Mouse (Mus musculus) Muller cell, postnatal 12 days (primary cell): ENCODE results near the gene Ptpn4.

Experiments
- DNase-seq: peaks from one replicate; pipeline ENCODE4 v3.0.0-alpha.2; 2015; ENCODE audit errors: inconsistent ontology term

The Ptpn4 gene

DNA sequence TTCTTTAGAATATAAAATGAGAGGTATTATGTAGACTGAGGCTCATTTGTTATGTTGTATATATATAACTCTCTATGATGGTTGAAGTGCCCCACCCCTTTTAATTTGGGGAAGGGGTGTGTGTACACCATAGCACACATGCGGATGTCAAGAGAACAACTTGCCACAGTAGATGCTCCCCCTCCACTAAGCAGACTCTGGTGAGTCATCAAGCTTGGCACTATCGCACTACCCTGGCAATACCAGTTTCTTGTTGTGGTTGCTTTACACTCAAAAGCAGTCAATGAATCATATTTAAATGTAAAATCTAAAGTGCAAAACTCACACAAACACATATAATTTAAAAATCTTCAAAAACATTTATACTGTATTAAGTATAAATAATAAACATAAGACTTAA lies 31.4 kb downstream of the Ptpn4 start:
- no peak for DNase-seq

DNA sequence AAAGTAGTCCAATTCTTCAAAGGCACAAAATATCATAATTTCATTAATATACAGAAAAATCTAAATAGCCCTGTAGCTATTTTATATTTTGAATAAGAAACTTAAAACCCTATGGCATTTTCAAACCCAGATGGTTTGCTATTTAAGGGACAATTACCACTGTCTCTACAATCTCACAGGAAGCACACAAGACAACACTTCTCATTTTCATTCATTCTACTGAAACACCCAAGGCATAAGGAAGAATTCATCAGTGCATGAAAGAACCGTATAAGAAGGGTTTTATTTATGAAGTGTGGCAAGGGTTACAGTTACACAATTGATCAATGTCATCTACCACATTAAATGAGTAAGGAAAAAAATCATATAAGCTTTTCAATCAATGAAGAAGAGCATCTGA lies 32.8 kb downstream of the Ptpn4 start:
- no peak for DNase-seq

DNA sequence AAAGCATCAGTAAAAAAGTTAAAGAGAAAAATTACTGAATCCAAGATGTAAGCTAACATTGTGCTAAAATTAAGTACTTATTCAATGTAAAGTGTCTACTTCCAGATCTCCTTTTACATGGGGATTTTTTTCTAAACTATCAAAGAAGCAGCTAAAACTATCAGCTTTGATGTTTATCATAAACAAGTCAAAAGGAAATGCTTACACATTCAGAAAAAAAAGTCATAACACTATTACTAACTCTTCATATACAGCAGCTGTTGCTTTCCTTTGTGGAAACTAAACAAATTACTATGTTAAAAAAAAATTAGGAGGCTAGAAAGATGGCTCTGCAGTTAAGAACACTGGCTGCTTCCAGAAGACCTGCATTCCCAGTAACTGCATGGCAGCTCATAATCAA lies 42.2 kb downstream of the Ptpn4 start:
- no peak for DNase-seq

DNA sequence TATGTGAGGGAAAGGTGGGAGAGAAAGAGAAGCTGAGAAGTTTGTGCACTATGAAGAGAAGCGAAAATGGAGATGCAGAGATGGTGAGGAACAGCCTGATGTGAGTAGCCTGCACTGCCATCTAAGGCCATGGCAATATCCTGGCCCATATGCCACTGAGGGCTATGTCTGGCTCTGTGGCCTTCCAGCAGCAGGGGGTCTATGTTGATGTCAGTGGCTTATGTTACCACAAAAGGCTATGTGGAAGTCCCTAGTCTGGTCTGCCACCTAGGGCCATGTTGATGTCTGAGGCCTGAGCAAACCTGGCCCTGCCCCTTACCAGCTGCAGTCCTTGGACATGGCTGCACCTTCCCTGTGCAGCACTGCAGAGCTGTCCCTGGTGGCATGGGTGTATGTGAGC lies 43.1 kb downstream of the Ptpn4 start:
- DNase-seq, result no peak

DNA sequence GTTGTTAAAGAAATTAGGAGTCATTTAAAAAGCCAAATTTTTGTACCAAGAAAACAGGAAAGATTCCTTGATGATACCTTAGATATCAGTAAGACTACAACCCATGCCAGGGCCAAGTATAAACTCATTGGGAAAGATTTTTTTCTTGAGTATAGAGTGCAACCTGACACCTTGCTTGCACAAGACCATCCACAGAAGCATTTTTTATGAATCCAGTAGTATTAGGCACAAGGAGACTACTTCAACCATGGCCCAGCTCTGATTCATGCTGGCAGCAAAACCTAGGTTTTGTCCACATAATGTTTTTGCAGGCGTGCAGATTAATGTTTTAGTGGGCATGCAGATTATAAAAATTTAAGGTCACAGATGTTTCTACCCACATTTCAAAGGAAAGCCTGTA lies 46.8 kb downstream of the Ptpn4 start:
- DNase-seq, result no peak

DNA sequence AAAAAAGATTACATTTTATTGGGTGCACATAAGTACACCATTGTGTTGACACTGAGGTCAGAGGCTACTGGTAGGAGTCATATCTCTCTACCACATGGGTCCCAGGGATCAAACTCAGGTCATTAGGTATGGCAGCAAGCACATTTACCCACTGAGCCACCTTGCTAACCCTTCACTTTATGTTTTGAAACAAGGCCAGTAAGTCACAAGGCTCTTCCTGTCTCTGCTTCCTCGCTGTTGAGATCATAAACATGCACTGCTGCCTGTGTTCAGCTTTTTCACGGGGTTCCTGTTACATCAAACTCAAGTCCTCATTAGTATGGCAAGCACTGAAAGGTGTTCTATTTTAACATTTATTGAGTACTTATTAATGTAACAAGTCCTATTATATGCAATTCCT lies 61.5 kb downstream of the Ptpn4 start:
- DNase-seq, result no peak

DNA sequence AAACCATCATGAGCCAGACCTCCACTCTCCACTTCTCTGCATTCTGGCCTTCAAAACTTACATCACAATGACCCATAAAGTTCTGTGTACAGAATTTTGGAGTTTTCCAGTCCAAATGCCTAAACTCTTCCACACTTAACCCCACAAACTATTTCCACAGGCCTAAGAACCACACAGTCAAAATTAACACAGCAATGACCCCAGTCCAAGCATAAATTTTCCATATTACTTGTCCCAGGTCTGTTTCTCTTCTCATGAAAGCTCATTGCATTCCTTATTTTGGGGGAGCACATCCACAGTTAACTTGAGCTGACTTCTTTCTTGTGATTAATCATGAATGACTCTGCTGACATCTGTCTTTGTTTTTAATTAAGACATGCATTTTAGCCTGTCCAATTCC lies 101.7 kb downstream of the Ptpn4 start:
- no peak for DNase-seq

DNA sequence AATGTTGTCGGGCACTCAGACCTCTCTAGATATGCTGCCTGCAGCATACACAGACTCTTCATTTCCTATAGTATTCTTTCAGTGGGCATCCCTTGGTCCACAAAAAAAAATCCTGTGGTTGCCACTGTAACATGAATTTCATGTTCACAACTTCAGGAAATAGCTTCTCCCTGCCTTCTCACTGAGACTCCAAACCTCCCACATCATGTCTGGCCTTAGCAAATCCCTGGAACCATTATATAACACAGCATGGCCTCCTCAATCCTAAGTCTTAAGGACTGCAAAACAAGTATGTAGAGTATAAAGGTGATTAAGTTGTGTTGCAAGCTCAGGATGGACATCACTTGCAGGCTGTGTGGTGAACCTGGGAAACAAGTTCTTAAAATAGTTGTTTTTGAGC lies 102.6 kb downstream of the Ptpn4 start:
- DNase-seq, result no peak

DNA sequence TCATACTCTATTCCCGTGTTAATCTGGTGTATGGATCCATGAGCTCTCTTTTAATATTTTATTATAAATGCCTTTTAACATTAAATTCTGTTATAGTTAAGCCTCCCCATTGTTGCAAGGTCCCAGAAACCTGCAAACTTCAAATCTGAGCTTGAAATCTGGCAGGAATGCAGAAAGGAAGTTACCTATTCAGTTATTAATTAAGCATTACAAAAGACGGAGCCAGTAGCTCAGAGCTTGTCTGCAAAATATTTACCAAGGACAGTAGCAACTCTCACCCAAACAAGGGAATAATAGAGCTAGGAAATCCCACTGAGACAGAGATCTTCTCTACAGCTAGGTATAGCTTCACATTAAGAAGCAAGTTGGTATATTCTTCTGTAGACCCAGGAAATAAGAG lies 106.2 kb downstream of the Ptpn4 start:
- no peak for DNase-seq

DNA sequence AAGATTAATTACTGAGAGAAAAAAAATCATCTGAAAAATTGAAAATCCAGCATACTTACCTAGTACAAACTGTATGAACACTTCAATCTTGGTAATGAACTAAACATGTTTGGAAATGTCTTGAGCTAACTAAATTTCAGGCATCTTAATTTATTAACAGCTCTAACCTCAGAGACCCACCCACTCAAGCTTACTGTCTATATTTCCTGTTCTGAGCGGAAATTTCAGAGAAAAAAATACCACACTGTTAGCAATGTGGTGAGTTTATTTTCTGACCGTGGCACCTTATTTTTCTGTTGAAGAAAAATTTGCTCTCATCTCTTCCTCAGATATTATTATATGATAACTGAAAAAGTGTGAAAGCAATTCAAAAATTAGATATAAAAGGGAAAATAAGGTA lies 124.4 kb downstream of the Ptpn4 start:
- no peak for DNase-seq

DNA sequence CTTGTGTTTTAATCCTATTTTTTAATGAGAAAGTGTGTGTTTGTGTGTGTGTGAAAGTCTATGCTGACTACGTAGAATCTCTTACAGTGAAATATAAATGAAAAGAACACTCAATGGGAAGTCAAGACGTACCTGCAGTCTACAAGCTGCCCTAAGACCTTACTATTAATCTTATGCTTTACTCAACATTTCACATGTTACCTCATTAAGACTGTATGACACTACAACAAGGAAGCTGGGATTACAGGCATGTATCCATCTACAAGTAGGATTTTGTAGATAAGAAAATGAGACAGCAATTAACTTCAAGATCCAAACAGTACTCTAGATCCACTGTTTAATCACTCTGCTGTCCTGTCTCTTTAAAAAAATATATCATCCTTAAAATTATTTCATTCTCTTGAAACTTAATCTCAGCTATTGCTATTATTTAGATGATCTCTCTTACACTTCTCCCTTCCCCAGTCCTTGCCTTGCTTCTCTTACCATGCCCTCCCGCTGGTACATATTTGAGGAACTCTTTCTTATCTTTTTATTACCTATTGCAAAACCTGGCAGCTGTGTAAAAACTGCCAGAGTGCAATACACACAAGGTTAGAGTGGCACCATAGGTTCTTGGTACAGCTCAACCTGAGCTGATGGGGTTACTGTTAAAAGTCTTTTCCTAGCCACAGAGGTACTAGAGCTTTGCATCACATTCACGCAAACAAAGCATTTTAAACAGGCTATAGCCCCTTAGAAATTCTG lies 130.8 kb downstream of the Ptpn4 start:
- DNase-seq, result no peak

DNA sequence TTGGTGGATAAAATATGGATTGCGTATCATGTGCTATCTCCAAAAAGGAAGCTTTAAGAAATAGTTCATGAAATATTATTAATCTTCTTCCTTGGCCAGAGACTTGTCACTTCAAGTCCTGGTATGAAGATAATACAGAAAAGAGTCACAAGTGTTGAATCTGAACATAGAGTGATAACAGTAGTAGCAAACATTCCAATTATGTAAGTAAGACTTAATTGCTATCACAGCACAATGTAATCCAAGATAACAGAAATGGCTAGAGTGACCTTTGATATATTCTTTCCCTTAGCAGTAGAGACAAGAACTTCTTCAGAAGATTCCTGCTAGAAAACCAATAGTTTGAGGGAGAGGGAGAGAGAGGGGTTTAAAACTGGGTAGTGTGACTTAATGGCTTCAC lies 140.6 kb downstream of the Ptpn4 start:
- DNase-seq, result no peak

DNA sequence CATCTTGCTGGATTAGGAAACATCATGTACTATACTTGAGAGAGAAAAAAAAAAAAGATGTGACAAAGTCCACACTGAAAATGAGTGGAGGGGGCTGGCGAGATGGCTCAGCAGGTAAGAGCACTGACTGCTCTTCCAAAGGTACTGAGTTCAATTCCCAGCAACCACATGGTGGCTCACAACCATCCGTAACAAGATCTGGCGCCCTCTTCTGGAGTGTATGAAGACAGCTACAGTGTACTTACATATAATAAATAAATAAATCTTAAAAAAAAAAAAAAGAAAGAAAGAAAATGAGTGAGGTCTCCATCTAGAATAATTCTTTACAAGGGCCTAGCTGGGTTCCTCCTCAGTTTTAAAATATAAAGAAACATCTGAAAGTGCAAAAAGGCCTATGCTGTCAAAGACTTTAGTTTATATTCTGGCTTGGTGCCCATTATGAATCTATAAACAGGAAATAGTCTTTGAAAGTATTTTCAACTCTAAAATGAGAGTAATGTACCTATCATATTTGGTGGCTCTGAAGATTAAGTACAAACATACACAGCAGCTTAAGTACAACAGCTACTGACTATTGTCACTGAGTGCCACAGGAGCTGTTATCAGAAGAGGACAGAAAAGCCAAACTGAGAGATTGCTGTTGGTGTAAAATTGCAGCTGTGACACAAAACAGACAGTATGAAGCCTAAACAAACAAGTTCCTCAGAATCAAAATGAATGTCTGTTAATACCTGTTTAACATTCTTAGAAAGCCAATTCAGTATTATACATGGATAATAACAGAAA lies 151.4 kb downstream of the Ptpn4 start:
- no peak for DNase-seq

DNA sequence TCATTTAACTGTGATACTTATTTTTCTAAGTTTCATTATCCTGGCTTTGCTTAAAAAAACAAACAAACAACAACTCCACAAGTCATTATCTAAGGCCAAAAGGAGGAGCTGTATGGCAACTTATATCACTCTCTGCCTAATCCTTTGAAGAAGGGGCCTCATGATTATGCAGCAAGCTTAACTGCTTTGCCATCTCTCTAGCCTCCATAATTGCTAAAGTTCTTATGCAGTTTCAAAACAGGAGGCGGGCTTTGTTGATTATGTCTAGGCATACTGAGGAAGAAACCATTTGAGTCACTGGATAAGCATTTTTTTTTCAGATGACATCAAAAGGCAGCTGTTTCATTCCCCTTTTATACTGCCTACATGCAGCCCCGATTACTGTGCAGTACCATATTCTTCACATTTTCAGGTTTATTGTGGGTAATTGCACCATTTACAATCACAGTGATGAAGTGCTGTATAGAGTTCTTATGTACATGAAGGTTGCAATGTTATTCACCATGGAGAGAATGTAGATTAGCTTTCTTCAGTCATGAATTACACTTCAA lies 155.7 kb downstream of the Ptpn4 start:
- DNase-seq, result no peak

DNA sequence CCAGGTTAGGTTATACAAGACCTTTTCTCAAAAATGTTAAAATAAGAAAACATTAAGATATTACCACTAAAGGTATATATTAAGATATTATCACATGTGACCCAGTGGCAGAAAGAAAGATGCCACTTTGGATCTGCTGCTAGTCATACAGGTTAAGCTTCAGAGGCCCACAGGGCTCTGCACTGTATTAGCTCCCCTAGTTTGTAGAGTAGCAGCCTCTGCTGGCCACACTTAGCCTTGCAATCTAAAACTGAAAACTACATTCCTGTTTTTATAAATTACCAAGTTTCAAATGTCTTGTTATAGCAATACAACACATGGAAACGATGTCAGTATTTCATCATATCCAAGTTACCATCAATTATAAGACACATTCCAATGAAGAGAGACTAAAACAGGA lies 162.4 kb downstream of the Ptpn4 start:
- peak; percentile 19 for DNase-seq

DNA sequence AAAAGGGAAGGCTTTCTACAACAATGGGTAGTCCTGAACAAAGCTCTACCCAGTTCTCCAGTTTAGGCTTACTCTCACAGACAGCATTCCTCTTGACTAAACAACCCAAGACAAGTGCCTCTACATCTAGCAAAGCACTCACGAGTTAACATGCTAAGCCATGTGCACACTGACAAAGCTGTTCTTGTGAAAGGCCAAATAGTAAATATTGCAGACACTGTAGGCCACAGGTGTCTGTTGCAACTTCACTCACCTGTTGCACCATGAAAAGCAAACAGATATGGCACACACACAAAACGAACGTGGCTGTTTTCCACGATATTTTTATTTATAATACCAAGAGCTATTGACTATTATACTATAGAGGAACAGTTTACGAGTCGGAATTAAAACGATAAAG lies 170.5 kb downstream of the Ptpn4 start:
- no peak for DNase-seq

DNA sequence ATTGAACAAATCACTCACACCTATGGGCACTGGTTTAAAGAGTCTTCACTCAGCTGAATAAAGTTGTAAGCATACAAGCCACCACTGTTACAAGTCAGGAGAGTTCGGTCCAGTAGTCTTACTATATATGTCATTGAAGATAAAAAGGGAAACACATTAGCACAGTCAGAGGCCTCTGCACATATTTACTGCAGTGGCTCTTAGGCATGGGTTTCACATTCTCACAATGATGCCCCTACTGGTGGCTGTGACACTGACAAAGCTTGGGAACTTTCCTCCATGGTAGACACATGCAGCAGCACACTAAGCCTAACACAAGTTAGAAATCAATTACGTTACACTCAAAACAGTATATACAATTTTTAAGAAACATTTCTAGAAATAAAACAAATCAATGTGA lies 183.1 kb downstream of the Ptpn4 start:
- no peak for DNase-seq

DNA sequence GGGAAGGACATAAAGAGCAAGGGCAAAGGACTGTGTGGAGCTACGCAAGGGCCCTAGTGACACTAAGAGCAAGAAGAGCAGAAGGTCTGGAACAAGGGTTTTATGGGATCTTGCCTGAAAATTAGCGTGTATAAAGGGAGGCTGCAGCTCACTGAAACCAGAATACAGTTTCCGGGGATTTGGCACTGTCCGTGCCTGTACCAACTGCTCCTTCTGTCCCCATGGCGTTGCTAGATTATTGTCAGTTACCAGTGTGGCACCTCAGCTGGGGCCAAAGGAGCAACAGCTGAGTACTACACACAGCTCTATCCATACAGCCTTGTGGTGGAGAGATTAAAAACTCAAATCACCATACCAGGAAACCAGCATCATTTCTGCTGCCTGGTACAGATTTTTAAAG lies 187.0 kb downstream of the Ptpn4 start:
- no peak for DNase-seq

DNA sequence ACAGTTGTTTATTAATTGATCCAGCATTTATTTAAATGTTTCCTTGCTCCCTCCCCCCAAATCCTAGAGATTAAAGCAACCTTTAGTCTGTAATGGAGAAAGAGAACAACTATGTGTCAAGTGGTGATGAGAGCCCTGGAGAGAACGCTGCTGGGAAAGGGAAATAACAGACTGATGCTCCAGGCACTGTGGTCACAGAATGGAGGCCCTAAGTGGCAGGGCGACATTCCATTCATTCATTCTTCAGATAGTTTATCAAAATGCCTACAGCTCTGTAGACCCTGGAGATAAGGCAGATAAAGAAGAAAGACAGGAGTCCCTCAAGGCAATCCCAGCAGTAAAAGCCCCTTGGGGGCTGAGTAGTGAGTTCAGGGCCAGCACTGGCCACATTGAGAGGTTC lies 187.8 kb downstream of the Ptpn4 start:
- DNase-seq, result peak; percentile 35

DNA sequence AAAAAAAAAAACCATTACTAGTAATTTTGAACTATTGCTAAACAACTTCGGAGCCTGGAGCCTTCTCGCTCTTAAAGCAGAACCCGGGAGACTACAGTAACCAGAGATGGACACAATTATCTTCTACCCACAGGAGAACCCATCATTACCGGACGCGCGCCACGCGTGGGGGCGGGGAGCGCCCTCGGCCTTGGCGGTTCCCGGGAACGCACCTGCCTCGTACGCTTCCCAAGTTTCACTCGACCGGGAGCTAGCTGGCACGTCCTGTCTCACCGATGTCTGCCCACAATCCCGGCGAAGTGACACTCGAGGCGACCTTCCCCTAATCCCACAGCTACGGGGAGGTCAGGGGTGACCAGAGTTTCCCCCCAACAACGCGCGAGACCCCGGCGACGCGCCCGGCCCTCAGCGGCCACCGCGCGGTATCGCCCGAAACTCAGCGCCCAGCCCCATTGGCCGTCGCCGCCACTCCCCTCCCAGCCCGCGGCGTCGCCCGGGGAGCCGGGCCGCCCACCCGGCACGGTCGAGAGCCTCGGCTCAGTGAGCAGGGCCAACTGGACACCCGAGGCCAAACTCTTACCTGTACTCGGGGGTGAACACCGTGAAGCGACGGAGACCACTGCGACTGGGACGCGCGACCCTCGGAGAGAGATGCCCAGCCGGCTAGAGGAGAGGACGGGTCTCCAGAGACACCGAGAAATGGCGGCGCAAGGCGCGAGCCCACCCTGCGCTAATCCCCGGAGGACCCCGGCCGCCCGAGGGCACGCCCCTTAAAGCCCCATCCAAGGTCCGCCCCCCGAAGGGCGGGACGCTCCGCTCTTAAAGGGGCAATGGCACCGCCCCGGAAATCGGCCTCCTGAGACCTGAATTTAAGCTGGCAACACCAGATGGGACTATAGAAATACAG lies 189.0 kb downstream of the Ptpn4 start, which contains the start of gene Epb41l5:
Gene Epb41l5 (minus strand): TSS at position 796 of the 907 bp plus-strand sequence.
- DNase-seq, result peak; percentile 91

DNA sequence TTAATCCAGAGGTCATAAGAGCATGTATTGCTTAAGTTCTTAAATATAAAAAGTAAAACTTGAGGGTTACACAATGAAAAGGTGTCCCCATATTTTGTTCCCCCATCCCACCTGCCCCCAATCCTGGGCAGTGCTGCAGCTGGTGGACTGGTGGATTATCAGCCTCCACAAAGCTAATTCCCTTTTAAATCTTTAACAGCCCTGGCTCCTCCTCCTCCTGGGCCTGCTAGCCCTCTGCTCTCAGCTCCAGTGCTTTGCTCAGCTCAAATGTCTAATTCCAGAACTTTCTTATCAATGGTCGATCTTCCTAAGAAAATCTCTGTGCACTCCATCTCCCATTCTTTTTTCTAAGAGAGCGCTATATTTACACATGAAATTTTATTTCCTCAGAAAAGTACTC lies 191.1 kb downstream of the Ptpn4 start:
- DNase-seq, result no peak

DNA sequence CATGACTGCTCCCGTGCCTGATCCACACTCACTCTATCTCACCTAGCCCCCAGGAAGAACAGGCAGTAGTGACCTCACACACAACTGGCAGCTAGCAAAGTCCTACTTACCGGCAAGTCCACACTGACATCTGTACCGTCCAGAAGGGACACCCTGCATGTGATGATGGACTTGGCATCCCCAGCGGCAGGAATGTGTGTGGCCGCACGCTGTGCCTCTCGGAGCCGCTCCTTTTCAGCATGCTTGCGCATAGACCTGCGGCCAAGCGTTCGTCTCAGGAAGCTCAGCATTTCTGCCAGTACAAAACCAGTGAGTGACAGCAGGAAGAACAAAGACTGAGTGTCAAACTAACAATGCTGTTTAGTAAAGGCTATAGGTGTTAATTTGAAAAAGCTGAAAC lies 195.0 kb downstream of the Ptpn4 start:
- DNase-seq, result peak; percentile 84
